Mouse (Mus musculus): Measurements from ENCODE around the gene Efcab14.

- no peak for TF ChIP-seq CTCF (IDR thresholded peaks at IDR 0.05; ENCODE audit: low read depth)
- TF ChIP-seq EP300 (optimal IDR thresholded peaks at IDR 0.05), result no peak
Observed at GRCm38 (mm10) chr4:115790864-115791263, 53.3 kb downstream of the Efcab14 start.

Measured in stomach, postnatal 0 days (tissue).